Mouse (Mus musculus): Measurements from ENCODE around the gene Zfp78. TPM values are rescaled to one million over a fixed set of nuclear protein-coding genes. Genes with fewer than 3 reads are reported as not detected.

Gene Zfp78
- polyA plus RNA-seq (2016; fragmentation: Nextera tagmentation; extraction: Ambion mirVana): 1.8 and 2.1 TPM in 2 replicates

- peak within 1 kb of the TSS; percentile 57 for H3K9ac ChIP-seq (replicated peaks)
- peak within 1 kb of the TSS; percentile 64 for H3K4me2 ChIP-seq
- no peaks in the 10 kb centered on the region for H3K27me3 ChIP-seq
- peak; percentile 80 for ATAC-seq (ENCODE audit: insufficient number of reproducible peaks, insufficient read depth, low FRiP score, low TSS enrichment, low read depth)
- H3K9me3 ChIP-seq: no peaks in the 10 kb centered on the region
- no peaks in the 10 kb centered on the region for H3K36me3 ChIP-seq
- H3K27ac ChIP-seq: peak within 1 kb of the TSS; percentile 86
- under 1% methylated on average over 23 of the region's 23 CpGs for WGBS
- peak within 1 kb of the TSS; percentile 51 for H3K4me3 ChIP-seq (replicated peaks)
- peaks cover 6% of the 10 kb centered on the region; the same call in 1 of the 2 replicates for H3K4me1 ChIP-seq (replicated peaks)
These were observed at the start of gene Zfp78 for GRCm38 (mm10) chr7:6363047-6363488. Gene Zfp78, plus strand, starts transcription at chr7:6363280.

- Histone ChIP-seq H3K27me3 (no peaks in the 10 kb centered on the region), H3K4me1 (replicated peaks) (peaks cover 8% of the 10 kb centered on the region), H3K4me3 (replicated peaks) (peak overlapping the region; percentile 58), H3K9me3 (no peaks in the 10 kb centered on the region), H3K4me2 (peak overlapping the region; percentile 72), H3K36me3 (peaks cover 25% of the 10 kb centered on the region), H3K27ac (peak overlapping the region; percentile 81), H3K9ac (replicated peaks) (peak overlapping the region; percentile 77)
- ATAC-seq (ENCODE audit: insufficient number of reproducible peaks, insufficient read depth, low FRiP score, low TSS enrichment, low read depth): peak; percentile 80
- 20% methylated on average over 23 of the region's 23 CpGs for WGBS
These were observed 32.4 kb upstream of the Zfp78 start for GRCm38 (mm10) chr7:6330458-6331232.

DNA sequence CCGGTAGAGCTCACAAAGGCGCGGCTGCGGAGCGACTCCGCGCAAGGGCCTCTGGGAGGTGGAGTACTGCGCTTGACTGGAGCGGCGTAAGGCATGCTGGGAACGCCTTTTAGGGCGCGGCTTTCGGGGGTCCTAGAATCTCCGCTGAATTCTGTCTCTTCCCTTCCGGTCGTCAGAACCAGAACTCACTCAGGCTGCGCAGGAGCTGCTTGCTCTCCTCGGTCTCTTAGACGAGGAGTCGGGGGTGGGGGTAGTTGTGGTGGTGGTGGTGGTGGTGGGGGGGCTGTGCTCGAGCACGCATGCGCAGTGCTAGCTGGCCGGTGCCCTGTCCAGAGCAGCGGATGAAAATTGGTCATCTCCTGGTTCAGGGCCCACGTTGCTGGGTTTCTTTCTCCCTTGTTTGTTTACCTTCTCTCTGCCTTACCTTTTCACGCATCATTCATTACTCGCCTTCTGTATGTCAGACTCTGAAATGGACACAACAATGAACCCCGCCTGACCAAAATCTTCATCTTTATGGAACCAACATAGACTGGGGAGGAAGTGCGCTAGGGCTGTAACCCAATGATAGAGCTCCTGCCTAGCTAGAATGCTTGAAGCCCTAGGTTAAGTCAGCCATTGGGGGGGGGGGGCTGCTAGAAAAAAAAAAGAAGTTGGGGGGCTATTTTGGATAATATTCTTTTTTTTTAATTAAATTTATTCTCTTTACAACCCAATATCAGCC lies 31.7 kb upstream of the Zfp78 start, which contains the start of gene Zfp583:
Gene Zfp583 (minus strand): TSS at position 53 of the 724 bp plus-strand sequence.
- H3K4me2 ChIP-seq: peak within 1 kb of the TSS; percentile 72
- H3K36me3 ChIP-seq: peaks cover 17% of the 10 kb centered on the region
- H3K9ac ChIP-seq (replicated peaks): peak within 1 kb of the TSS; percentile 77
- no peaks in the 10 kb centered on the region for H3K9me3 ChIP-seq
- H3K27ac ChIP-seq: peak within 1 kb of the TSS; percentile 81
- H3K4me3 ChIP-seq (replicated peaks): peak within 1 kb of the TSS; percentile 58
- ATAC-seq (ENCODE audit: insufficient number of reproducible peaks, insufficient read depth, low FRiP score, low TSS enrichment, low read depth): peak; percentile 85
- peaks cover 8% of the 10 kb centered on the region for H3K4me1 ChIP-seq (replicated peaks)
- 4% methylated on average over 31 of the region's 31 CpGs for WGBS
- H3K27me3 ChIP-seq: no peaks in the 10 kb centered on the region

- H3K4me2 ChIP-seq: no peak overlapping the region
- H3K4me1 ChIP-seq (replicated peaks): no peaks in the 10 kb centered on the region
- H3K4me3 ChIP-seq (replicated peaks): no peak overlapping the region
- ATAC-seq (ENCODE audit: insufficient number of reproducible peaks, insufficient read depth, low FRiP score, low TSS enrichment, low read depth): no peak
- no peaks in the 10 kb centered on the region for H3K36me3 ChIP-seq
- H3K27ac ChIP-seq: no peak overlapping the region
- H3K9me3 ChIP-seq: no peaks in the 10 kb centered on the region
- WGBS: 77% methylated on average over 5 of the region's 5 CpGs
- H3K9ac ChIP-seq (replicated peaks): no peak overlapping the region
- no peaks in the 10 kb centered on the region for H3K27me3 ChIP-seq
These were observed 23.2 kb upstream of the Zfp78 start for GRCm38 (mm10) chr7:6339865-6340264.

GRCm38 (mm10) chr7:6343501-6344071 lies 19.5 kb upstream of the Zfp78 start, which contains the start of gene Gm3854:
Gene Gm3854, plus strand, starts transcription at chr7:6343759.
- Histone ChIP-seq H3K9ac (replicated peaks) (peak within 1 kb of the TSS; percentile 64), H3K4me1 (replicated peaks) (no peaks in the 10 kb centered on the region), H3K27me3 (no peaks in the 10 kb centered on the region), H3K36me3 (no peaks in the 10 kb centered on the region), H3K9me3 (no peaks in the 10 kb centered on the region), H3K4me2 (peak within 1 kb of the TSS; percentile 51), H3K27ac (0 out of 2 replicates have a peak within 1 kb of the TSS, but pooled peaks have one; percentile 66), H3K4me3 (replicated peaks) (peak within 1 kb of the TSS; percentile 59)
- peak; percentile 92 for ATAC-seq (ENCODE audit: insufficient number of reproducible peaks, insufficient read depth, low FRiP score, low TSS enrichment, low read depth)
- WGBS: 2% methylated on average over 26 of the region's 26 CpGs

DNA sequence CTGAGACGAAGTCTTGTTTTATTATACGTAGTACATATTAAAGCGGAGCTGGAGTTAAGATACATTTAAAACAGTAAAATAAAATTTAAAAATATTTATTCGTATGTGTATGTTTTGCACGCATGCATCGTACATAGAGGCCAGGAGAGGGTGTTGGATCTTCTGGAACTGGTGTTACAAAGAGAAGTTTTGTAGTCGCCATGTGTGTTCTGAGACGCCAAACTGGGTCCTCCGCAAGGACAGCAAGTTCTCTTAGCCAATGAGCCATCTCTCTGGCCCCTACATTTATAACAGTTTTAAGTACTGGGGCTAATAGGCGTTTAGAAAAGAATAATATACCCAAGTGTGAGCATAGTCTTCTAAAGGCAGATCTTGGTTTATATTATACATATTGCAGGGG lies 19.0 kb upstream of the Zfp78 start:
- peak; percentile 18; the same call in 1 of the 2 replicates for ATAC-seq (ENCODE audit: insufficient number of reproducible peaks, insufficient read depth, low FRiP score, low TSS enrichment, low read depth)
- H3K9ac ChIP-seq (replicated peaks): peak overlapping the region; percentile 64; the same call in 1 of the 2 replicates
- no peaks in the 10 kb centered on the region for H3K9me3 ChIP-seq
- no peak overlapping the region for H3K27ac ChIP-seq
- H3K27me3 ChIP-seq: no peaks in the 10 kb centered on the region
- peak overlapping the region; percentile 51 for H3K4me2 ChIP-seq
- H3K4me1 ChIP-seq (replicated peaks): no peaks in the 10 kb centered on the region
- no peaks in the 10 kb centered on the region for H3K36me3 ChIP-seq
- WGBS: 42% methylated on average over 10 of the region's 10 CpGs
- peak overlapping the region; percentile 59 for H3K4me3 ChIP-seq (replicated peaks)

GRCm38 (mm10) chr7:6358121-6358520 lies 5.0 kb upstream of the Zfp78 start:
- Histone ChIP-seq H3K36me3 (peaks cover 16% of the 10 kb centered on the region; the same call in 1 of the 2 replicates), H3K27me3 (no peaks in the 10 kb centered on the region), H3K4me2 (no peak overlapping the region), H3K4me1 (replicated peaks) (no peaks in the 10 kb centered on the region), H3K27ac (no peak overlapping the region), H3K9ac (replicated peaks) (no peak overlapping the region), H3K9me3 (no peaks in the 10 kb centered on the region), H3K4me3 (replicated peaks) (no peak overlapping the region)
- 64% methylated on average over 2 of the region's 2 CpGs for WGBS
- no peak for ATAC-seq (ENCODE audit: insufficient number of reproducible peaks, insufficient read depth, low FRiP score, low TSS enrichment, low read depth)

DNA sequence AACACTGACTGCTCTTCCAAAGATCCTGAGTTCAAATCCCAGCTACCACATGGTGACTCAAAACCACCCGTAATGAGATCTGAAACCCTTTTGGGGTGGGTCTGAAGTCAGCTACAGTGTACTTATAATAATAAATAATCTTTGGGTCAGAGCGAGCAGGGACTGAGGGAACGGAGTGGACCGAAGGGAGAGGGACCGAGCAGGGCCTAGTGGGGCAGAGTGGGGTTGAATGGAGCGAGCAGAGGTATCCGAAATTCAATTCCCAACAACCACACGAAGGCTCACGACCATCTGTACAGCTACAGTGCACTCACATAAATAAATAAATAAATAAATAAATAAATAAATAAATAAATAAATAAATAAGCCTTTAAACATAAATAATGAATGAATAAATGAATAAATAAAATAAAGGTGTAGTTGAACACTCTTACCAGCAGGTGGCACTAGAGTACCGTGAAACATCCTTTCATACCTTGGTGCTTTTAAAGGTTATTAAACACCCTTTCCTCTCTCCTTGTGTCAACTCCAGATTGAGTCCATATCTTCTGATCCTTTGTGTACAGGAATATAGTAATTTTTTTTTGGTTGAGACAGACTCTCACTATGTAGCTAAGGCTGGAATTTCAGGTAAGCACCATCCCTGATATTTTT lies 4.0 kb upstream of the Zfp78 start:
- H3K36me3 ChIP-seq: peaks cover 8% of the 10 kb centered on the region; the same call in 1 of the 2 replicates
- H3K4me3 ChIP-seq (replicated peaks): no peak overlapping the region
- no peak overlapping the region for H3K9ac ChIP-seq (replicated peaks)
- no peak overlapping the region for H3K27ac ChIP-seq
- no peak for ATAC-seq (ENCODE audit: insufficient number of reproducible peaks, insufficient read depth, low FRiP score, low TSS enrichment, low read depth)
- peaks cover 6% of the 10 kb centered on the region; the same call in 1 of the 2 replicates for H3K4me1 ChIP-seq (replicated peaks)
- no peak overlapping the region for H3K4me2 ChIP-seq
- no peaks in the 10 kb centered on the region for H3K27me3 ChIP-seq
- WGBS: 53% methylated on average over 10 of the region's 10 CpGs
- H3K9me3 ChIP-seq: no peaks in the 10 kb centered on the region

DNA sequence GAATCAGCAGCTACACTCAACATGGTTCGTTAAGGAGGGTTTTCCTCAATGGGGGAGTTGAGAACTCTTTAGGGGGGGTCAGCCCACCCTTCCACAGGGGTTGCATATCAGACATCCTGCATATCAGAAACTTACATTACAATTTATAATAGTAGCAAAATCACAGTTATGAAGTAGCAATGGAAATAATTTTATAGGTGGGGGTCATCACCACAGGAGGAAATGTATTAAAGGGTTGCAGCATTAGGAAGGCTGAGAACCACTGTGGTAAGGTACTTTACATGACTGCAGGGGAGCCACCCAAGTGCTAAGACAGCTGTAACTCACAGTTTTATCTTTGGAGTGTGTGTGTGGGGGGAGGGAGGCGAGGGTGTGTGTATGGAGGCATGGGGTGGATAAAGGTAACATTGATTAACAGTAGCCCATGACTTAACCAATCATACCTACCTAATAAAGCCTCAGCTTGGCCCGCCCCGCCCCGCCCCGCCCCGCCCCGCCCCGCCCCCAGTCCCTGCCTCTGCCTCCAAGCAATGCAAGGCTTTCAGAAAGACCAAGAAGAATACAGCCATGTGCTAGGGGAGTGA lies 2.5 kb upstream of the Zfp78 start:
- Histone ChIP-seq H3K4me2 (no peak overlapping the region), H3K36me3 (no peaks in the 10 kb centered on the region), H3K4me3 (replicated peaks) (no peak overlapping the region), H3K9ac (replicated peaks) (no peak overlapping the region), H3K27ac (no peak overlapping the region), H3K27me3 (no peaks in the 10 kb centered on the region), H3K4me1 (replicated peaks) (peaks cover 6% of the 10 kb centered on the region; the same call in 1 of the 2 replicates), H3K9me3 (no peaks in the 10 kb centered on the region)
- ATAC-seq (ENCODE audit: insufficient number of reproducible peaks, insufficient read depth, low FRiP score, low TSS enrichment, low read depth): no peak
- WGBS: 7% methylated on average over 9 of the region's 9 CpGs

- WGBS: 30% methylated on average over 7 of the region's 7 CpGs
- Histone ChIP-seq H3K36me3 (no peaks in the 10 kb centered on the region), H3K9ac (replicated peaks) (peak overlapping the region; percentile 52), H3K27ac (peak overlapping the region; percentile 83), H3K4me3 (replicated peaks) (peak overlapping the region; percentile 51), H3K4me2 (peak overlapping the region; percentile 64), H3K9me3 (no peaks in the 10 kb centered on the region), H3K4me1 (replicated peaks) (peaks cover 6% of the 10 kb centered on the region; the same call in 1 of the 2 replicates), H3K27me3 (no peaks in the 10 kb centered on the region)
- no peak for ATAC-seq (ENCODE audit: insufficient number of reproducible peaks, insufficient read depth, low FRiP score, low TSS enrichment, low read depth)
These were observed 1.3 kb upstream of the Zfp78 start for GRCm38 (mm10) chr7:6361756-6362155.

Measured in limb, embryonic 12.5 days (tissue).